Mouse (Mus musculus) G1E (cell line): ENCODE results near the gene Col11a2.
"Not testable (repeated sequence)": the region's sequence is repeated elsewhere in the genome, so short reads cannot be mapped to it uniquely, and the experiment has no call there.

Experiments
- CTCF ChIP-seq: IDR thresholded peaks from 2 replicates; pipeline ENCODE4 v1.5.1; 2012; ENCODE audit warnings: low read depth, low read length, inconsistent platforms, mixed read lengths
- GATA1 ChIP-seq: IDR thresholded peaks from 2 replicates; pipeline ENCODE4 v1.6.1; 2012; ENCODE audit warnings: borderline replicate concordance, low read length, inconsistent platforms, mixed read lengths
- POLR2AphosphoS5 ChIP-seq: IDR thresholded peaks from 2 replicates; pipeline ENCODE4 v1.6.1; 2012; ENCODE audit warnings: low read depth, low read length, inconsistent platforms; ENCODE audit not compliant: insufficient replicate concordance
- TAL1 ChIP-seq: conservative IDR thresholded peaks from 2 replicates; pipeline ENCODE4 v1.6.1; 2012; ENCODE audit warnings: low read depth, low read length, inconsistent platforms, mixed read lengths

DNA sequence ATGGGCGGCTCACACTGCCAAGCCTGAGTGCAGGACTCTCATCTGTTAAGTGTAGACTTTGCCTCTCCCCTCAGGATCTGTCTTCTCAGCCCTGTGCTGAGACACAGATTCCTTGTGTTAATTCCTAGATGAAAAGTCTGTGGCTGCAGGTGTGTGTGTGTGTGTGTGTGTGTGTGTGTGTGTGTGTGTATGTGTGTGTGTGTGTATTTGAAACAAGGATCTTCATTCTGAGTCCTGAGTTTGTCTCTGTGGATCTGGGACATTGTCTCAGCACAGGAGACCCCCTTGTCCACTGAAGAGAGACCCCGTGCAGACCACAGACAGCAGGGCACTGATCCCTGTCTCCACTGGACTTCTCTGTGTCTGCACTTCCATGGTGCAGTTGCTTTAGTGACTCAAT lies 38.4 kb upstream of the Col11a2 start:
- TF ChIP-seq CTCF, TAL1, POLR2AphosphoS5, GATA1: not testable (repeated sequence)
